Mouse (Mus musculus) stomach, embryonic 14.5 days (tissue): ENCODE measurements around the gene Prdm9. TPM values are rescaled to one million over a fixed set of nuclear protein-coding genes. Genes with fewer than 3 reads are reported as not detected.

Source experiments
- ATAC-seq: fragments of 200-750 bp; cut with Nextera tagmentation; 2 replicates; pipeline ENCODE4 v1.8.0; 2017; ENCODE audit warnings: low read depth, moderate TSS enrichment; ENCODE audit not compliant: insufficient number of reproducible peaks, insufficient read depth, low FRiP score
- H3K27ac ChIP-seq: fragments of 300-500 bp; sonication (generic); 2 replicates; pipeline ENCODE4 v1.5.1; 2014; ENCODE audit warnings: mild to moderate bottlenecking, low read length, moderate library complexity, mixed read lengths
- H3K27me3 ChIP-seq: fragments of 300-500 bp; sonication (generic); 2 replicates; pipeline ENCODE4 v1.6.1; 2014; ENCODE audit warnings: low read length, control low read depth, mixed read lengths; ENCODE audit not compliant: control insufficient read depth, insufficient read depth
- H3K36me3 ChIP-seq: fragments of 300-500 bp; sonication (generic); 2 replicates; pipeline ENCODE4 v1.6.1; 2014; ENCODE audit warnings: mild to moderate bottlenecking, control low read depth, low read length, moderate library complexity, mixed read lengths; ENCODE audit not compliant: control insufficient read depth, insufficient read depth
- H3K4me1 ChIP-seq: fragments of 300-500 bp; sonication (generic); 2 replicates; pipeline ENCODE4 v1.6.1; 2014; ENCODE audit warnings: low read length, control low read depth, mixed read lengths; ENCODE audit not compliant: control insufficient read depth, insufficient read depth
- H3K4me2 ChIP-seq: fragments of 300-500 bp; sonication (generic); replicated peaks from 2 replicates; pipeline ENCODE4 v1.6.1; 2014; ENCODE audit warnings: low read depth, low read length, control low read depth
- H3K4me3 ChIP-seq: fragments of 300-500 bp; sonication (generic); 2 replicates; pipeline ENCODE4 v1.5.1; 2014; ENCODE audit warnings: low read depth, low read length, control low read depth
- H3K9ac ChIP-seq: fragments of 300-500 bp; sonication (generic); replicated peaks from 2 replicates; pipeline ENCODE4 v1.6.1; 2014; ENCODE audit warnings: low read depth, mild to moderate bottlenecking, control low read depth, low read length, moderate library complexity, mixed read lengths
- H3K9me3 ChIP-seq: fragments of 300-500 bp; sonication (generic); 2 replicates; pipeline ENCODE4 v1.6.1; 2016; ENCODE audit warnings: low read depth, low read length, control low read depth; ENCODE audit not compliant: control insufficient read depth
- WGBS: fragments of 180-500 bp; shearing (Covaris S2); extraction: QIAGEN DNeasy Blood & Tissue Kit; methylation state at CpG from one replicate; pipeline ENCODE4 v1.1.7; 2014; 5-methylcytosine and 5-hydroxymethylcytosine counted together
- polyA plus RNA-seq: library from polyadenylated mRNA; unstranded; fragments of >200 nt; fragmentation: Nextera tagmentation; extraction: Ambion mirVana; gene quantifications from 2 replicates; pipeline ENCODE4 v1.2.1, GENCODE M21; 2014

Gene Prdm9
- polyA plus RNA-seq, 1 experiment from 2014 or later, result 1.4 TPM

DNA sequence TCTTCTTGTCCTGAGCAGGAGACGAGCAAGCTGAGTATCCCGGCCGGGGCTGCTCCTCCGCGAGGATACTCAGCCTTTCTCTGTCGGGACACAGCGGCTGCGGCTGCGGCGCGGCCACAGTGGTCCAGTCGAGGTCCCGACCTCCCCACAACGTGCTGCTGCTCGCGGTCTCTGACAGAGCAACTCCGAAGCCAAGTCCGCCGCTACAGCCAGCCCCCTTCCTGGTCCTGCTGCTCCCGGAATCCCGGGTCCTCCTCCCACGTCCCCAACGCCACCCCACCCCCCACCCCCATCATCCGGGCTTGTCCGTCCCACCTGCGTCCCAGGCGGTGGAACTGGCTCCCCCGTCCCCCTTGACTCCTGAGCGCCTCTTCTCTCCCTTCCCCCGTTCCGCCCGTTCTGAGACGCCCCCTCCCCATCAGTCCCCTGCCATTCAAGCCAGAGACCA, 27.7 kb downstream of the Prdm9 start:
- WGBS, result 1% methylated on average over 33 of the region's 33 CpGs
- H3K4me2 ChIP-seq, result peak overlapping the region; percentile 83
- no peaks in the 10 kb centered on the region for H3K4me1 ChIP-seq
- H3K4me3 ChIP-seq, result peak overlapping the region; percentile 41
- no peak for ATAC-seq
- H3K9me3 ChIP-seq, result no peaks in the 10 kb centered on the region
- H3K36me3 ChIP-seq, result no peaks in the 10 kb centered on the region
- H3K9ac ChIP-seq, result 0 out of 2 replicates have a peak overlapping the region, but pooled peaks have one; percentile 21
- no peaks in the 10 kb centered on the region for H3K27me3 ChIP-seq
- no peak overlapping the region for H3K27ac ChIP-seq

DNA sequence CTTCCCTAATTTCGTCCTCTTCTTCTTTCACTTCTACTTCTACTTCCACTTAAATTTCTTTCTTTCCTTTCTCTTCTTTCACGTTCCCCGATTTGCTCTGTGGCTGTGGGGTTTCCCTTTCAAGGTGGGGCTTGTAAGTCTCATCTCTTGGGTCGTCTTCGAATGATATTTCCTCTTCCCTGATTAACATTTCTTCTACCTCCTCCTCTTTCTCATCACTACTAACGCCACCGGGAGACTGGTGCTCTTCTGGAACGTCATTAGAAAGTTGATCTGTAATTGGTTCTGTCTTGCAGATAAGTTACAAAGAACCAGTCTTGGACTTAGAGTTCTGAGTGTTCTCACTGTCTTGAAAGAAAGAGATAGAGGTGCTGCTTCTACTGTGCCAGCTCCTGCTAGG, 28.2 kb downstream of the Prdm9 start:
- no peak for ATAC-seq
- no peaks in the 10 kb centered on the region for H3K9me3 ChIP-seq
- peak overlapping the region; percentile 83 for H3K4me2 ChIP-seq
- no peaks in the 10 kb centered on the region for H3K36me3 ChIP-seq
- 18% methylated on average over 8 of the region's 8 CpGs for WGBS
- no peaks in the 10 kb centered on the region for H3K4me1 ChIP-seq
- H3K27me3 ChIP-seq, result no peaks in the 10 kb centered on the region
- H3K9ac ChIP-seq, result no peak overlapping the region
- H3K27ac ChIP-seq, result no peak overlapping the region
- peak overlapping the region; percentile 41 for H3K4me3 ChIP-seq

DNA sequence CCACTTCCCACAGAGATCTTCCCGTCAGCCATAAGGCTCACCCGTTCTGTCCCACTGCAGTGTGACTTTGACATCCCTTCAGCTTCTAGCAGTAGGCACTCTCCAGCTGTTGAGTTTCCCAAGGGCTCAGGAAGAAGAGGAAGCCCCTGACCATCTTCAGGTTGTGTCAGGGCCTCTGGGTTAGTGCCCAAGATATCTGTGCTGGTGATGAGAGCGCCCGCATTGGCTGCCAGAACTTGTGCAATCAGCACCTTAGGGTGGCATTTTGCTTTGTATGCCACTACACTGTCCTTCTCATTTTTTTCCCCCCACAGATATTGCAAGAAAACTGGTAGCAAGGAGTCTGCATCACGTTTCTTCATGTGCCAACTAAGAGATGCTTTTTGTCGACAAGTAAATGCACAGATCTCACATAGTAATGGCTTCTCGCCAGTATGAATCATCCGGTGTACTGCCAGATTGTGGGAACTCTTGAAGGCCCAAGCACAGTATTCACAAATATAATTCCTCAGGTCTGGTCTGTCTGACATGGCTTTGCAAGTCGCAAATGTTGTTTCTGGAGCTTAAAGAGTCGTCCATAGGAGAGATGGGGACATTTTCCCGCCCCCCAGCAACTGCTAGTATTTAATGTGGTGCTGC, 28.9 kb downstream of the Prdm9 start:
- 58% methylated on average over 11 of the region's 11 CpGs for WGBS
- H3K36me3 ChIP-seq, result no peaks in the 10 kb centered on the region
- no peaks in the 10 kb centered on the region for H3K27me3 ChIP-seq
- ATAC-seq, result no peak
- no peak overlapping the region for H3K9ac ChIP-seq
- H3K4me3 ChIP-seq, result no peak overlapping the region
- H3K4me2 ChIP-seq, result no peak overlapping the region
- no peaks in the 10 kb centered on the region for H3K9me3 ChIP-seq
- no peak overlapping the region for H3K27ac ChIP-seq
- H3K4me1 ChIP-seq, result no peaks in the 10 kb centered on the region

DNA sequence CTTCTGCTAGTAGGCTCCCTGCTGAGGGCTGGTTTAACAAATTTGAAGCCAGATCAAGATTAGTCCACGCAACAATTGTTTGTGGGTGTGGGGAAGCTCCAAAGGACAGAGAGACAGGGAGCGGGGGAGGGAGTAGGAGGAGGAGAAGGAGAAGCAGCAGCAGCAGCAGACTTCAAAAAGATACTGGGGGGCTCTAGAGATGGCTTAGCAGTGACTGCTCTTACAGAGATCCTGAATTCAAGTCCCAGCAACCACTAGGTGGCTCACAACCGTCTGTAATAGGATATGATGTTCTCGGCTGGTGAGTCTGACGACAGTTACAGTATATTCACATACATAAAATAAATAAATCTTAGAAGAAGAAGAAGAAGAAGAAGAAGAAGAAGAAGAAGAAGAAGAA, 34.0 kb downstream of the Prdm9 start:
- ATAC-seq, result no peak
- Histone ChIP-seq H3K9me3 (no peaks in the 10 kb centered on the region), H3K27me3 (no peaks in the 10 kb centered on the region), H3K27ac (no peak overlapping the region), H3K4me1 (peaks cover 6% of the 10 kb centered on the region; the same call in 1 of the 2 replicates), H3K4me3 (no peak overlapping the region), H3K9ac (no peak overlapping the region), H3K4me2 (no peak overlapping the region), H3K36me3 (no peaks in the 10 kb centered on the region)
- 10% methylated on average over 5 of the region's 5 CpGs for WGBS

DNA sequence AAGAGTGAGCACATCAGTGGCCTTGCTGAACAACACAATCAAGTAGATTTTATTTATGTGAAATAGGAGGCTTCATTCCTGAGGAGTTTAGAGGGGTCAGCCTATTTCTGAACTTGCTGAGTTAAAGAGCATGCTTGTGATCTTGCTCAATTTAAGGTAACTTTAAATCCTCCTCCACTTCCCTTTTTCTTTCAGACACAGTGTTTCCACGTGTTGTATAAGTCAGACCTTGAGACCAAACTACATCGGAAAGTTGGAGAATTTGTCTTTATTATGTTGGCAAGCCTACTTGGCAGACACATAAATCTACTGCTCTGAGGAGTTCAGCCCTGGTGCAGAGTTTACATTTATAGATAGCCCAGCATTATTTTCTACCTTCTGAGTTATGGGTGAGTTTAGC, 35.3 kb downstream of the Prdm9 start:
- no peak overlapping the region for H3K9ac ChIP-seq
- no peaks in the 10 kb centered on the region for H3K9me3 ChIP-seq
- ATAC-seq, result no peak
- H3K27ac ChIP-seq, result no peak overlapping the region
- 73% methylated on average over 2 of the region's 2 CpGs for WGBS
- no peak overlapping the region for H3K4me3 ChIP-seq
- peaks cover 6% of the 10 kb centered on the region; the same call in 1 of the 2 replicates for H3K4me1 ChIP-seq
- no peaks in the 10 kb centered on the region for H3K27me3 ChIP-seq
- H3K4me2 ChIP-seq, result no peak overlapping the region
- peaks cover 6% of the 10 kb centered on the region; the same call in 1 of the 2 replicates for H3K36me3 ChIP-seq

DNA sequence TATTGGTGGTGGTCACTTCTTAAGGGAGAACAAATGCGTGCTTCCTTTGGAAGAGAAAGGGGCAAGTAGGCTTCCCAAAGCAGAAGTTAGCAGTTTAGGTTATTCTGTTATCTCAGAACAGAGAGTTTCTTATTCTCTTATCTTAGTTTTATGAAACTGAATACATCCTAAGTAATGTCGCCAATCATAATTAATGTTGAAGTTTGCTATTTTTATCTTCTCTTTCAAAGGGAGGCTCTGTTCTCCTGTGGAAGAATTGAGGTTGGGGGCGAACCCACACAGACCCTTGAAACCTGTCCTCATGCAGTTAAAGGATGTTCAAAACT, 36.4 kb downstream of the Prdm9 start:
- H3K36me3 ChIP-seq, result peaks cover 11% of the 10 kb centered on the region
- no peaks in the 10 kb centered on the region for H3K9me3 ChIP-seq
- no peaks in the 10 kb centered on the region for H3K27me3 ChIP-seq
- H3K4me1 ChIP-seq, result peaks cover 6% of the 10 kb centered on the region; the same call in 1 of the 2 replicates
- 48% methylated on average over 3 of the region's 3 CpGs for WGBS
- H3K4me3 ChIP-seq, result peak overlapping the region; percentile 74
- H3K27ac ChIP-seq, result peak overlapping the region; percentile 80
- peak overlapping the region; percentile 74 for H3K4me2 ChIP-seq
- ATAC-seq, result no peak
- peak overlapping the region; percentile 62; the same call in 1 of the 2 replicates for H3K9ac ChIP-seq

DNA sequence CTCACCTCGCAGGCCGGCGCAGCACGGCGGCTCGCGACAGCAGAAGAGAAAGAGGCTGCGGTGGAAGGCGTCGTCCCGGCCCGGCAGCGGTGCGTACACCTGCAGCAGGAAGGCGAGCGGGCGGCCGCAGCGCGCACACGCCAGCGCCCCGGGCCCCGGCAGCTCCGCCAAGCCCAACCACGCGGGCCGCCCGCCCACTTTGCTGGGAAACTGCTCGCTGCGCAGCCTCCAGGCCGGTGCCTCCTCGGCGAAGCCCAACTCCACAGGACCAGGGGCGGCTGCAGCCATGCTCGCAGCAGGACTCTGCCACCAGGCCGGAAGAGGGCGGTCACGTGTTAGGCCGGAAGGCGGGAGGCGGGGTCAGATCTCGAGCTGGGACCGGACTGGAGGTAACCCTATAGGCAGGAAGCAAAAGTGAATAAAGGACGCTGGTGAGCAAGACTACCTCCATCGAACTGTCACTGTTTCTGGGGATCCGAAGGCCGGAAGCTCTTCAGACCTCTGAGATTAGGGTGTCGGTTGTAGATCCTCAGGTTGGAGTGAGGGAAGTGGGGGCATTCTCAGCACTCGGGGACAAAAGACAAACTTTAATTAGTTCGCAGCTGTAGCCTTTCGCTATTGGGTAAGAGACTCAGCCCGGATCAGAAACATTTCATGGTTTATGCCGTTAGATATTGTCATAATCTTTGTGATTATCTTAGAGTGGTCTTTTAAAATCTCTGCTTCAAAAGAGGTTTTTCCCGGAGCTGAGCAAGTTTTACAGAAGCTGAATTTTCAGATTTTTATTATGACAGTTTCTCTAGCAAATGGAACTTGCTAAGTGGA, 37.0 kb downstream of the Prdm9 start, which contains the start of gene Pdcd2:
Gene Pdcd2 (minus strand): TSS at position 316 of the 825 bp plus-strand sequence.
- Histone ChIP-seq H3K9ac (peak within 1 kb of the TSS; percentile 62), H3K27me3 (no peaks in the 10 kb centered on the region), H3K27ac (peak within 1 kb of the TSS; percentile 80), H3K9me3 (no peaks in the 10 kb centered on the region), H3K4me2 (peak within 1 kb of the TSS; percentile 74), H3K4me1 (peaks cover 6% of the 10 kb centered on the region; the same call in 1 of the 2 replicates), H3K36me3 (peaks cover 13% of the 10 kb centered on the region), H3K4me3 (peak within 1 kb of the TSS; percentile 74)
- peak; percentile 100 for ATAC-seq
- under 1% methylated on average over 52 of the region's 55 CpGs for WGBS

DNA sequence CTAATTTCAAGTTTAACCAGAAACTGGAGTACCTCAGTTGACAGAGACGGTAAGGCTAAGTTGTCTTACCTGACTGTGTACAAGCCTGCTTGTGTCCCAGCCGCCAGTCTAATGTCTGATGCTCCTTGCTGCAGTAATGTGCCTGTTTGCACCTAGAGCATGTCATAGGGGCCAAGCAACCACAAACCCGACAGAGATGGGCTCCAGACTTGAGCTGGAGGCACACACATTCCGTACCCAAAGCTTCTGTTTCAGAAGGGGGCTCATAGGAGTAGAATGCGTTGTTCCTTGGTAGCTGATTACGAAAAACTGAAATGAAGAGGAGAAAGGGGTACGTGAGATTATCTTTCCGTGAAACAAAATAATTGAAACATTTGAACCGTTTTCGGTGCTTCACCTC, 37.9 kb downstream of the Prdm9 start:
- peaks cover 6% of the 10 kb centered on the region; the same call in 1 of the 2 replicates for H3K4me1 ChIP-seq
- ATAC-seq, result no peak
- H3K36me3 ChIP-seq, result peaks cover 22% of the 10 kb centered on the region
- peak overlapping the region; percentile 74 for H3K4me3 ChIP-seq
- WGBS, result 11% methylated on average over 10 of the region's 10 CpGs
- H3K9ac ChIP-seq, result peak overlapping the region; percentile 62
- no peak overlapping the region for H3K27ac ChIP-seq
- H3K4me2 ChIP-seq, result peak overlapping the region; percentile 74
- no peaks in the 10 kb centered on the region for H3K9me3 ChIP-seq
- no peaks in the 10 kb centered on the region for H3K27me3 ChIP-seq
